Mouse (Mus musculus): ENCODE measurements around the gene Ralgapa2.

Gene Ralgapa2

GRCm38 (mm10) chr2:146258736-146259469 lies 253.2 kb downstream of the Ralgapa2 start:
- DNase-seq (ENCODE audit: low spot score), result peak; percentile 48

- no peak for DNase-seq (ENCODE audit: low spot score)
These were observed 254.5 kb downstream of the Ralgapa2 start for GRCm38 (mm10) chr2:146257609-146258008.

- DNase-seq (ENCODE audit: low spot score), result no peak
These were observed 255.1 kb downstream of the Ralgapa2 start for GRCm38 (mm10) chr2:146257037-146257436.

- DNase-seq (ENCODE audit: low spot score), result no peak
These were observed 255.7 kb downstream of the Ralgapa2 start for GRCm38 (mm10) chr2:146256321-146256875.

GRCm38 (mm10) chr2:146255636-146256035 lies 256.5 kb downstream of the Ralgapa2 start:
- DNase-seq (ENCODE audit: low spot score), result no peak

- no peak for DNase-seq (ENCODE audit: low spot score)
These were observed 257.8 kb downstream of the Ralgapa2 start for GRCm38 (mm10) chr2:146254387-146254786.

- DNase-seq (ENCODE audit: low spot score), result no peak
These were observed 261.8 kb downstream of the Ralgapa2 start for GRCm38 (mm10) chr2:146250236-146250904.

GRCm38 (mm10) chr2:146249033-146249432 lies 263.1 kb downstream of the Ralgapa2 start:
- DNase-seq (ENCODE audit: low spot score), result no peak

- DNase-seq (ENCODE audit: low spot score), result peak; percentile 11
These were observed 264.6 kb downstream of the Ralgapa2 start for GRCm38 (mm10) chr2:146247576-146247975.

- DNase-seq (ENCODE audit: low spot score), result no peak
These were observed 265.6 kb downstream of the Ralgapa2 start for GRCm38 (mm10) chr2:146246409-146247075.

GRCm38 (mm10) chr2:146245401-146245800 lies 266.7 kb downstream of the Ralgapa2 start:
- DNase-seq (ENCODE audit: low spot score), result no peak

- no peak for DNase-seq (ENCODE audit: low spot score)
These were observed 268.1 kb downstream of the Ralgapa2 start for GRCm38 (mm10) chr2:146244049-146244448.

- no peak for DNase-seq (ENCODE audit: low spot score)
These were observed 272.9 kb downstream of the Ralgapa2 start for GRCm38 (mm10) chr2:146239196-146239747.

- no peak for DNase-seq (ENCODE audit: low spot score)
These were observed 280.7 kb downstream of the Ralgapa2 start for GRCm38 (mm10) chr2:146231485-146231884.

- DNase-seq (ENCODE audit: low spot score), result no peak
These were observed 283.7 kb downstream of the Ralgapa2 start for GRCm38 (mm10) chr2:146228435-146228834.

GRCm38 (mm10) chr2:146227646-146228045 lies 284.5 kb downstream of the Ralgapa2 start:
- DNase-seq (ENCODE audit: low spot score), result no peak

- peak; percentile 89 for DNase-seq (ENCODE audit: low spot score)
These were observed 285.7 kb downstream of the Ralgapa2 start for GRCm38 (mm10) chr2:146226484-146226883.

GRCm38 (mm10) chr2:146225818-146226217 lies 286.3 kb downstream of the Ralgapa2 start:
- DNase-seq (ENCODE audit: low spot score), result no peak

- no peak for DNase-seq (ENCODE audit: low spot score)
These were observed 288.0 kb downstream of the Ralgapa2 start for GRCm38 (mm10) chr2:146224141-146224540.

GRCm38 (mm10) chr2:146223176-146223905 lies 288.8 kb downstream of the Ralgapa2 start:
- peak; percentile 57 for DNase-seq (ENCODE audit: low spot score)
